Mouse (Mus musculus): ENCODE measurements around the gene Olfr19.

GRCm38 (mm10) chr16:16645148-16645547 is 31.1 kb downstream of the Olfr19 start:
- no peak for TF ChIP-seq POLR2A (IDR thresholded peaks at IDR 0.05; ENCODE audit: insufficient read depth, low read depth, low read length)
- TF ChIP-seq CTCF (IDR thresholded peaks at IDR 0.05; ENCODE audit: insufficient read depth, low read depth, low read length), result no peak
